Mouse (Mus musculus) embryo, embryonic 11 days (tissue): ENCODE data around the gene Ilf2.

Experiments
- DNase-seq: peaks from one replicate; pipeline ENCODE4 v3.0.0-alpha.2; 2015

Gene Ilf2

DNA sequence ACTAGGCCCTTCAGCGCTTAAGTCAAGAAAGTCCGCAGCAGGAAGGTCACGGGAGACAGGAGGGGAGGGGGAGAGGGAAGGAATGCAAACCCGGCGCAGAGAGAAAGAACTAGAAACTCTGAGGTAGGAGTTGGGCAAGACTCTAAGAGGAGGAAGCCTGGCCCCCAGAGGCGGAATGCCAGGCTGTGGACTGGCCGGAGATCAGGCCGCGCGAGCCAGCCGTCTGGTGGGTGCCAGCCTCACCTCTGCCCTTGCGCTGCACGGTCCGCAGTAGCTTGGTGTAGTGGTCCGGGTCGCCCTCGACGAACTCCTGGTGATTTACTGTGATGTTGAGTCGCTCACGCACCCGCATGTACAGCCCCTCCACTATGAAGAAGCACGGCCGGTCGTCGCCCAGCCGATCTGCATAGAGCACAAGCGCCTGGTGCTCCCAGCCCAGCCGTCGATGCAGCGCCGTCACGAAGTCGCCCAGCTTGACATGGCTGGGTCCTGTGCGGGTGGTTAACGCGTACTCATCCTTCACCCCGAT is 11.3 kb upstream of the Ilf2 start:
- DNase-seq = peak; percentile 33

DNA sequence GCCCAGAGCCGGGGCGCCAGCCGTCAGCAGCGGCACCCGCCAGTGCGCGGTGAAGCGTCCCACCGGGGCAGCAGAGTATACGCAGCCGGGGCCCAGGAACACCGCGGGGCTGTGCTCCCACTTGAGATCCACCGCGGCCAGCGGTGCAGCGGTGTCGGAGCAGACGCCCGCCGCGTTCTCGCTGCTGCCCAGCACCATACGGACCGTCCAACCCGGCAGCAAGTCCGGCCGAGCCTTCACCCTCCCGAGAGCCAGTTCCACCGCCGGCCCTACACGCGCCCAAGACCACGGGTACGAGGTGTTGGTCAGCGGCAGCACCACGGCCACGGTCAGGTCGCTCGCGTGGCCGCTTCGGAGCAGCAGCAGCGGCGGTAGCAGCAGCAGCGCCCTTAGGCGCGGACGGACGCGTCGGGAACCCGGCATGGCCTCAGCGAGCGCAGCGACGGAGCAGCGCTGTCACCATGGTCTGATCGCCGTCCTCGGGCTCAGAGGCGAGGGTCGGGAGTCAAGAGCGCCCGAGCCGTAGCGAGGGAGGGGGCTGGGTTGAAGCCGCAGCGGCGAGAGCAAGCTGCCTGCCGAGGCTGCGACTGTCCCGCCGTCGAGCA is 10.7 kb upstream of the Ilf2 start:
- DNase-seq = peak; percentile 59

DNA sequence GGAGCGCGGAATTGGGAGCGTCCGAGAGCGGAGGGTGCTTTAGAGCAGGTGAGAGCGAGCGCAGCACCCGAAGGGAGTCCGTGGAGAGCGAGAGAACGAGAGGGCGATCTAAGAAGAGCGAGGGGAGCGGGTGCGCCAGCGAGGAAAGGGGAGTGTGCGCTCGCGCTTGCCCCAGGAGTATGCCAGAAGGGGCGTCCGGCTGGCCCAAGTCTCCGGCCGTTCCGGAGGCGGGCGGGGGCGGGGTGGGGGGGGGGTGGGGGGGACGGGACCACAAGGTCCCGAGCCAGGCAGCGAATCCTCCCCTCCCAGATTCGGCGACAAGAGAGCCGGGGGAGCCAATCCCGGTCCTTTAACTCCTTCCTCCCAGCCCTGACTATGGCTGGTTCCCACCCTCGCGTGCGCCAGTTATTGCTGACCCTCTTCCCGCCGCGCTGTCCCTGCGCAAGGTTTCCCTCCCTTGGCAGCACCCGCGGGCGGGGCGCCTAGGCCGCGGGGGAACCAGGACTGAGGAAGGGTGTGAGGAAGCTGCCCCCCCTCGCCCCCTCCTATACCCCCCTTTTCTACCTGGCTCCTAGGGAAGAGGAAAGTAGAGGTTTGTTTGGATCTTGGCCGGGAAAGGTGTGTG is 10.1 kb upstream of the Ilf2 start, which contains the start of gene Npr1:
TSS of gene Npr1 (minus strand) at position 181 of the 625 bp plus-strand sequence.
- DNase-seq = peak; percentile 58

DNA sequence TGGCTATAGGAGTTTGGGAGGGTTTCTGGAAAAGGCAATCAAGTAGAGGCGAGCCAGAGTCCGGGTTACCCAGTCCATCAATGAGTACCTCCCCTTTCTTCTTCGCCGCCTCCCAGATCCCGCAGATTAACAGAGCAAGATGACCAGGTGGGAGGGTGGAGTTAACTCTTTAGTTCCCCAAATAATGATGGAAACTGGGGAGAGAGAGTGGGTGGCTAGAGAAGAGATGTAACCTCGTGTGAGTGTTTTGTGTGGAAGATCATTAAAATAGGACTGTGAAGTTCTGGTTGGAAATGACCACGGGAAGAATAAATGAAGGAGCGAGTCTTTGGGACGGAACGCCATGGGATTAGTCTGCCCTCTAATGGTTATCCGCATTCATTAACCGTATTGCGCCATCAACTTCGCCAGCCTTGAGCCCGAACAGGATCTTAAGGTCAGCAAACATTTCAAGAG is 9.6 kb upstream of the Ilf2 start:
- peak; percentile 83 for DNase-seq

DNA sequence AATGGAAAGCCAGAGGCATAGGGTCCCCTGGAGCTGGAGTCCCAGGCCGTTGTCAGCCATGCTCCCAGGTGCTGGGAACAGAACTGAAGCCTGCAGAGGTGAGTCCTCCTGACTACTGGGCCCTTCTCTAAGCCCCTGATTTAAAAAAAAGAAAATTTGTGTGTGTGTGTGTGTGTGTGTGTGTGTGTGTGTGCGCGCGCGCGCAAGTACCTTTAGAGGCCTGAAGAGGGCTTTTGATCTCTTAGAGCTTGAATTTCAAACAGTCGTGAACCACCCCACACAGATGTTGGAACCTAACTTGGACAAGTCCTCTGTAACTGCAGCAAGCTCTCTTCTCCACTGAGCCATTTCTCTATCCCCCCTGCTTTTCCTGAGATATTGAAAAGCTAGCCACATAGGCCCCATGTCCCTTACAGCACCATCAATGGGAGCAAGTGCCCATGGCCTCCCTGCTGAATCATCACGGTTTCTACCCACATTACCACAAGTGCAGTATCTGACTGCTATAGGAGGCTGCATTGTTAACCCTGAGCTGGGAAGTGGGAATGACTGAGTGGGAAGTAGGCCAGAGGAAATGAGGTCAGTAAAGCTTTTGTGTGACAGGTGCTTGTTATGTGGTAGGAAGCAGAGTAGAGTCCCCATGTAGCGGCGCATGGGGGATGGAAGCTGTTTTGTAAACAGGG is 8.2 kb upstream of the Ilf2 start:
- no peak for DNase-seq

DNA sequence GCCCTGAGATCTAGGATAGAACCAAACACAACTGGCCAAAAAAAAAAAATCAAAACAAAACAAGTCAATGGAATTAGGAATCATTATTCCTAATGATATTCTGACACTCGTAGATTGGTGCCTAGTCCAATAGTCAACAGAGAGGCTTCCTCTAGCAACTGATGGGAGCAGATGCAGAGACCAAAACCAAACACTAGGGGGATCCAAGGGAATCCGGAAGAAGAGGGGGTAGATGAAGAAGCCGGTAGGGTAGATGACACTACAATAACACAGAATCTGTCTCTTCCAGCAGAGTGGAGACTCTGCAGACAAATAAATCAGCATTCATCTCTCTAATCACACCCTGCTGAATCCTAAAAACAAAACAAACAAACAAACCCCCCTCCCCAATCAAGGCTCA is 3.7 kb upstream of the Ilf2 start:
- no peak for DNase-seq

DNA sequence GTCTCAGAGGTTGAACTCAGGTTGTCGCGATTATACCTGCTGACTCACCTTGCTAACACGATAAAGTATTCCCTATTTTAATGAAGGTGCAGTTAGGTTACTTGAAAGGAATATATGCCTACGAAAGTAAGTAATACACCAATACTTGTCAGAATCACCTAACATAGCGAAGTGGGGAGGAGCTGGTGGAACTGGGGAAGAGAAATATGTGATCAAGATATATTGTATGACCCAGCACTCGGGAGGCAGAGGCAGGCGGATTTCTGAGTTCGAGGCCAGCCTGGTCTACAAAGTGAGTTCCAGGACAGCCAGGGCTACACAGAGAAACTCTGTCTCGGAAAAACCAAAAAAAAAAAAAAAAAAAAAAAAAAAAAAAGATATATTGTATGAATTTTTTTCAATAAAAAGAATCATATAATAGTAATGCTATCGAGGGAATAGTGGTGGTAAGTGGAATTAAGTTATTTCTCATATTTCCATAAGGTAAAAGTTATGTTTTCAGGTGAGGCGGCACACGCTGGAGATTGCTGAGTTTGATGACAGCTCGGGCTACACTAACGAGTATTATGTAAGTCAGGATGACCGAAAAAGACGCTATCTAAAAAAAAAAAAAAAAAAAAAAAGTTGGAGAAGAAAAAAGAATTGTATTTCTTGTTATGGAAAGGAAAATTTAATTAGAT is 635 bp upstream of the Ilf2 start:
- DNase-seq = no peak

DNA sequence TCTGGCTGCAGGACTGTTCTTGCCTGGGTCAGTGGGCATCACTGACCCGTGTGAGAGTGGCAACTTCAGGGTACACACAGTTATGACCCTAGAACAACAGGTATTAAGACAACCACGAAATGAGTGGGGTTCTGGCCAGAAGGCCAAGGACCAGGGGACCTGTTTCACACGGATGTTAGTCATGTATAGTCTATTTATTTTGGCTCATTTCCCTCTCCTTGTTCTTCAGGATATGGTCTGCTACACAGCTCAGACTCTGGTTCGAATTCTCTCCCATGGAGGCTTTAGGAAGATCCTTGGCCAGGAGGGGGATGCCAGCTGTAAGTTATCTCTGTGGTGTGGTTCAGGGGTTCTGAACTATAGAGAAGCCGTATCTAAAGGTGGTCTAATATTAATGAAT is 11.1 kb downstream of the Ilf2 start:
- no peak for DNase-seq

DNA sequence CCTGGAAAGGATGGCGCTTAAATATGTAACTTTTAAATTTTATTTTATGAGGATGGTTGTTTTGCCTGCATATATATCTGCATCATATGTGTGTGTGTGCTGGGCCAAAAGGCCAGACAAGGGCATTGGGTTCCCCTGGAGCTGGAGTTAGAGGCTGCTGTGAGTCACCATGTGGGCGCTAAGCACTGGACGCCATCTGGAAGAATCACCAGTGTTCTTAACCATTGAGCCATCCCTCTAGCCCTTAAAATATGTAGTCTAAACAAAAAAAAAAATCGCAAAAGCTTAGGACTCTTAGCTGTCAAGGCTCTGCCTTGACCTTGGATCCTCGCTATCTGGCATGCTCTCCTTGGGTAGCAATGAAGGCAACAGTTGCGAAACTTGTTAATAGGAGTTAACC is 12.7 kb downstream of the Ilf2 start:
- DNase-seq = no peak

DNA sequence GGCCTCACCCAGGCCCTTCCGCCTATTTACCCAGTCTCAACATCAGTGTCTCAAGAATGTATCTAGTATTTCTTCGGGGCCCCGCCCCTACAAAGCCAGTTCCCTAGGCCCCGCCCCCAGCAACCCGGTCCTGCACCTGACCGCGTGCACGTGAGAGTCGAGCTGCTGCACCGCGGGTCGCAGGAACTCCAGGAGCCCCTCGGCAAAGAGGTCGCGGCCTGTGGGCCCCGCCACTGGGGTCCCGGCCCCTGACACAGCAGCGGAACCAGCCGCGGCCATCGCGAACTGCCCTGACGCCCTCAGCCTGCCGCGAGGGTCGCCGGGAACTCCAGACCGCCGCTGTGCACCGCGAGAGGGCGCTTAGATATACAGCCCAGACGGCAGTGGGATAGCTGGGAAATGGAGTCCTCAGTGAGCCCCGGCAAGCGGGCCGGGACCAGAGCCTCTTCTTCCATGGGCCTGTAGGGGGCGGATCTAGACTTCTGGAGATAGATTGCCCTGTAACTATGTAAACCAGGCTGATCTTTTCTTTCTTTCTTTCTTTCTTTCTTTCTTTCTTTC is 14.8 kb downstream of the Ilf2 start, which contains the start of gene Snapin:
TSS of gene Snapin (minus strand) at position 338 of the 561 bp plus-strand sequence.
- DNase-seq = peak; percentile 97

DNA sequence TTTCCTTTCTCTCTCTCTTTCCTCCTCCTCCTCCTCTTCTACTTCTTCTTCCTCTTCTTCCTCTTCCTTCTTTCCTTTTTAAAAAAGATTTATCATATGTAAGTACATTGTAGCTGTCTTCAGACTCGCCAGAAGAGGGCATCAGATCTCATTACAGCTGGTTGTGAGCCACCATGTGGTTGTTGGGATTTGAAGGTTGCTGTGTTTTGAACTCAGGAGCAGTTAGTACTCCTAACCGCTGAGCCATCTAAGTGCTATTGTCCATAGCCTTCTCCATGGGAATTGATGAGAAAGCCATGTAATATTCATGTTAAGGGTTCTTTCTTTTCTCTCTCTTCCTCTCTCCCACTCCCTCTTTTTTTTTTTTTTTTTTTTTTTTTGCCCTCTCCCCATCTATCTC is 15.4 kb downstream of the Ilf2 start:
- no peak for DNase-seq

DNA sequence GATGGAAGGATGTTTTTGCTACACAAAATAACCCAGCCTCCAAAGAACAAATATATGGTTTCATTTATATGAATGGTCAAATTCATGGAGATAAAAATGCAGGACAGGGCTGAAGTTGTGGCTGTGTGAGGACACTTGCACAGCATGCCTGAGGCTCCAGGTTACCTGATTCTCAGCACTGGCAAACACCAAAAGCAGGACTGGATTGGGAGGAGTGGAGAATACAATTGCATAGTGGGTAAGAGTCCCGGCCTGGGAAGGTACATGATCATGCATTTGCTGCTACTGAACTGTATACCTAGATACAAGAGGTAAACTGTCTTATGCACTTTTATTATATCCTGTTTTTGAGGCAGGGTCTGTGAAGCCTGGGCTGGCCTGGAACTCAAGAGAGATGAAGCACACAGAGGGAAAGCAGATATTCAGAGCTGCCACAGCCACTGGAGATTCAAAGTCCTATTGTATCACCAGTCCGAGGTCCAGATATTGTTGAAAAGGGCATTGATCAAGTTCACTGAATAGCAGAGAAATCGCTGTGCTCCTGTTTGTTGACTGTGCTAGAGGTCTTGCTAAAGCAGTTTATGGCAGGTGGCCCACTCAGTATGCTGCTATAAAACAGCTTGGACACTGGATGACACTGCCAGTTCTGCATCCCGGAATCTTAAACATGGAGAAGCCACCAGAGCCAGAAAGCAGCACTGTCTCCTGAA is 18.1 kb downstream of the Ilf2 start:
- no peak for DNase-seq

DNA sequence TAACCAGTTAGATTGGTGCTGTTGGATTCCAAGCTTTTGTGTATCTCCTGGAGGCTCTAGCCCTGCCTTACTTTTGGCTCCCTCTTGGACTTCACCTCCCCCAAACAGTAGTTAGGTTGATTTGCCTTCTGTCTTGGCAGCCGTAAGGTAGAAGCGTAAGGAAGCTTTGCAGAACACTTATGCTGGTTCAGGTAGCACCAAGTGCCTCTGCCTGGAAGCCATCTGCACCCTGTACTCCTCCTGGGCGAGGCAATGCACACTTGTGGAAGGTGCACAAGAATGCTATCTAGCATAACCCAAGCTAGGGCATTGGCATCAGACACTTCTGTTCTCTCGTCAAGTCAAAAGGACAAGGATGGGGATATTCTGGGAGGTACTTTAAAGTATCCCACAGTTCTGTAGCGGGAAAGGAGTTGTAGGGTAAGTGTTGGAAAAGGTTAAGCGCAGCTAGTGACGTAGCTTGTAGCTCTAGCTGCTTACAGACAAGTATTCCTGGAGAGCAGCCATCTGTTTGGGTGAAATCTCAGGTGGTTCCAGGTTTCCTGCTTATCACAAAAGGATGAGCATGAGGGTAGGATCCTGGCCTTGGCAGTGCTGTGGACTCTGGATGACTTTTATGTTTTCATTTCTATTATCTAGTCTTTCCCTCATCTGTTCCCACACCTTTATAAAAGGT is 20.1 kb downstream of the Ilf2 start:
- DNase-seq = no peak

DNA sequence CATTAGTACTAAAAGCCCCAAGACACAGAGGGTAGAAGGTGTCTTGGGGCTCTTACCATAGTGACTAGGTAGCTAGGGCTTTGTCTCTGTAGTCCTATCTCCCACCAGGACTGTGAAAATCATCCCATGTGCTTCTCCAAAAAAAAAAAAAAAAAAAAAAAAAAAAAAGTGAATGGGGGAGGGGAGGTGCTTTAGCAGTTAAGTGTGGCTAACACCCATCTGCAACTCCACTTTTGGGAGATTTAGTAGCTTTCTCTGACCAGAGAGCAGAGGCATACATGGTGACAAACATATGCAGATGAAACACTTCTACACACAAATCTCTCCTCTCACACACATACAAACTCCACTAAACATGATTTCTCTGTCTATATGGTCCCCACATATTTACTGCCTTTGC is 21.7 kb downstream of the Ilf2 start:
- DNase-seq = no peak

DNA sequence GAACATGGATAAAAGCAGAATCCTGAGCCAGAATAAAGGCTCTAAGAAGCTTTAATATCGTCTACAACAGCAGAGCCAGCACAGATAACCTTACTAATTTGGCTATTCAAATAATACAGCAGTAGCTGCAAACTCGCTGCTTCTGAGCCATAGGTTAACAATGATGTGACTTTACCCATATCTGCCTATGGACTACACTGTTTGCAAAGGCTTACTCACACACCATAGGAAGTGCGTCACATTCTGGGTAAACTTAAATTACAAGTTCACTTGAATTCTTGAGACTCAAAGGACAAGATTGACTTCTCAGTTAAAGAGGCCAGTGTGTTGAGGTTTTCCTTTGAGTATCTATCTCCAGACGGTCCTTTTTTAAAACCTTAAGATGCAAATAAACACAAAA is 27.5 kb downstream of the Ilf2 start:
- DNase-seq = no peak

DNA sequence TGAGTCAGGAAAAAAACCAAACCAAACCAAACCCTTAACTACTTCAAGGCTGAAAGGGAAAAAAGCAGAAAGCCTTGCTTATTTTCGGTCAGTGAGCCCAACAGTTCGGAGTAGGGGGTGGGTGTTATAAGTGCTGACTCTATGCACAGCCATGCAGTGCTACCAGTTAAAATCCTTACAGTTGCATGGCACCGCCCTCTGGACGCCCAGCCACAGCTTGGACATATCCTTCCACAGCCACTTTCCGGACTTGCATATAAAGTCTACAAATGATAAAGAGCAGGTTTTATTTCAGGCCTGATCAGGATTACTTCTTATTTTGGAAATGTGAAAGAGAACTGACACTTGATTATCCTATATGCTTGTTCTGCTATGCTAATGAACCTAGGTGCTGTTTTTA is 29.3 kb downstream of the Ilf2 start:
- DNase-seq = no peak

DNA sequence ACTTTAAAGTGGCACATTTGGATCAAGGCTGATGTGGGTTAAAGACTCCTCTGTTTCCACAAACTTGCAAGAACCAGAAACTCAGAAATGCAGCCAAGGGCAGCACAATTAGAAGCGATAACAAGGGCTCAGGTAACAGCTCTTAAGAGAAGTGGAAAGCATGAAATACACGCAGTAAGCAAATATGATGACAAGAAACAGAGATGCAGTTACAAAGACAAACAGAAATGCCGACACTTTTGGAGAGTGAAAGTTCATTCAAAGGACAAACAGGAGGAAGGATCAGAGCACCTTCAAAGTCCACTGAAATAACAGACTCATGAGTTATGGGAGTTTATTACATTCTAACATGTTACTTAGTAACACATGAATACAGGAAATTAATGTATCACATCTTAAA is 30.4 kb downstream of the Ilf2 start:
- DNase-seq = no peak

DNA sequence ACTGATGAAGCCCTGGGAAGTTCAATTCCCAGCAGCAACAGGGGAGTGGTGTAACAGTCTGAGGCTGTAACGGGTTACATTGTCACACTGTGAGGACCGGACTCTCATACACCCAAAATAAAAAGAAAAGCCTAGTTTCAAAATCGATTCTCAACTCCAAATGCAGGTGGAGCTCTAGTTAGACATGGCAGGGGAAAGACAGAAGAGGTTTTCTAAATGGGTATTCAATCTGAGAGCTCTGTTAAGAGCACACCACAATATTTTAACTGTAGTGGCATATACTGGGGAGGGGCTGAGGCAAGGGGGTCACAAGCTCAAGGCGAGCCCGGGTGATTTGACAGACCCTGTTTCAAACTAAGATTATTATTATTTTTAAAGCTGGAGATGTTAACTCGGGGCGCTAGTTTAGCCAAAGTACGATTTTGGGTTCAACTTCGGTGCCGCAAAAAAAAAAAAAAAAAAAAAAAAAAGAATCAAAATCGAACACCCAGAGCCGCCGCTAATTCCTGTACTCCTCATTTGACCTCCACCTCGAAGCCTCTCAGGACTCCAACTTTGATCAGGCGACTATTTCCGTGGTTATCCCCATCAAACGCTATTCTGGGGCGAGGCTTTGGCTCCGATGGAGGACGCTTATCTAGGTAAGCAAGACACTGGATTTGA is 32.5 kb downstream of the Ilf2 start:
- DNase-seq = no peak

DNA sequence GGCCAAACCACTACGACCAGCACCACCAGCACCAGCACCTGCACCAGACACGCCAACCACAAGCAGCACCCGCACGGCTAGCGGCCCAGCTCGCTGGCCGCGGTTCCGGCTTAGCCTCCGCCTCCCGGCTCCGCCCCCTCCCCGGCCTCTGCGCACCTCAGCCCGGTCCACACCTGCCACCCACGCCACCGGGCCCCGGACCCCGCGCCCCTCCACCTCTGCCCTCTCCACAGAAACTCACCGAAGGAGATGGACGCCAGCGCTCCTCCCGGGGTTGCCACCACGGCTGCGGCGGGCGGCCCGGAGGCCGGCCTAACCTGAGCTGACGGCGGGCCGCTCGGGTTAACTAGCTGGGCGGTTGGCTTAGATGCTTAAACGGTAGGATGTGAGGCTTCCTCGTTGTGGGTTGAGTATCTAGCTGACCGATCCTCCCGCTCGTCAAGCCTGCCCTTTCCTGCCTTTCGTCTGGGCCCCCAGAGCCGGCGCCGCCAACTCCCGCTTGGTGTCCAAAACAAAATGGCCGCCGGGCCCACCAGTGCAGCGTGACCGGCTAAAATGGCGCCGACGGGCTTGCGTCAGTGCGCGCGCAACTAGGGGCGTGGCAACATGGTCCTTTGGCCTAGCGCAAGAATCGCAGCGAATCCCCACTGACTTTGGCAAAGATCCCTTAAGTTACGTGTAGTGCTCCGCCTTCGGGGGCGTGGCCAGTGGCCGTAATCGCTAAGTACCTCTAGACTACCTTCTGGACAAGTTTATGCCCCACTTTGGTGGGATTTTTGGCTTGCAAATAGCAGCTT is 33.2 kb downstream of the Ilf2 start, which contains the start of gene Chtop:
TSS of gene Chtop (minus strand) at position 549 of the 797 bp plus-strand sequence.
- DNase-seq = peak; percentile 100

DNA sequence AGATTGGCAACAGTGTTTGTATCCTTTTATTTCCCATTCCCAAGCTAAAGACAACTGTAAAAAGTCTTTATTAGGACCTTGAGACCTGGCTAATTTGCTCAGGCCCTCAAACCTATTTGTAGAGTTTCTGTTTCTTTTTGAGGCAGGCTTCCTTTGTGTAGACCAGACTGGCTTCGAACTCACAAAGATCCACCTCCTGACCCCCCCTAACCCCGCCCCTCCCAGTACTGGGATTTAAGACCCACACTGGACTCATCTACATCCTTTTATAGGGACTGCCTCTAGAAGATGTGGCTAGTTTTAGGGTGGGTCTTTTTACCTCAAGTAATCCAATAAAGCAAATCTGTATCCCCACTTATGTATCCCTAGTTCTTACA is 33.8 kb downstream of the Ilf2 start:
- no peak for DNase-seq
